Mouse (Mus musculus) E14TG2a.4 (cell line): ENCODE results near the gene Krtap13.

ENCODE experiments used
- H3K27me3 ChIP-seq: 2 replicates; pipeline ENCODE4 v1.6.1; 2014; ENCODE audit warnings: low read length, control low read depth; ENCODE audit not compliant: insufficient read depth
- H3K36me3 ChIP-seq: 2 replicates; pipeline ENCODE4 v1.6.1; 2014; ENCODE audit warnings: low read length, control low read depth; ENCODE audit not compliant: insufficient read depth
- H3K4me1 ChIP-seq: replicated peaks from 2 replicates; pipeline ENCODE4 v1.6.1; 2014; ENCODE audit warnings: low read depth, low read length, control low read depth
- H3K4me3 ChIP-seq: replicated peaks from 2 replicates; pipeline ENCODE4 v1.5.1; 2014; ENCODE audit warnings: mild to moderate bottlenecking, low read length
- H3K9me3 ChIP-seq: 2 replicates; pipeline ENCODE4 v1.6.1; 2014; ENCODE audit warnings: low read length, control low read depth
- CTCF ChIP-seq: conservative IDR thresholded peaks from 2 replicates; pipeline ENCODE4 v1.5.1; 2014; ENCODE audit warnings: low read length
- NANOG ChIP-seq: IDR thresholded peaks from 2 replicates; pipeline ENCODE4 v1.6.1; 2014; ENCODE audit warnings: borderline replicate concordance, low read length, mixed read lengths
- POU5F1 ChIP-seq: IDR thresholded peaks from 2 replicates; pipeline ENCODE4 v1.6.1; 2014; ENCODE audit warnings: low read length, borderline replicate concordance

Krtap13 gene

GRCm38 (mm10) chr16:88720031-88720430 lies 31.4 kb downstream of the Krtap13 start:
- peaks cover 6% of the 10 kb centered on the region; the same call in 1 of the 2 replicates for H3K27me3 ChIP-seq
- H3K36me3 ChIP-seq, result 0 out of 2 replicates have a peak, but pooled peaks cover 3% of the 10 kb centered on the region
- no peak for TF ChIP-seq POU5F1
- TF ChIP-seq NANOG, result peak; percentile 89
- H3K9me3 ChIP-seq, result peaks cover 9% of the 10 kb centered on the region
- peaks cover 53% of the 10 kb centered on the region for H3K4me1 ChIP-seq
- H3K4me3 ChIP-seq, result no peak overlapping the region

DNA sequence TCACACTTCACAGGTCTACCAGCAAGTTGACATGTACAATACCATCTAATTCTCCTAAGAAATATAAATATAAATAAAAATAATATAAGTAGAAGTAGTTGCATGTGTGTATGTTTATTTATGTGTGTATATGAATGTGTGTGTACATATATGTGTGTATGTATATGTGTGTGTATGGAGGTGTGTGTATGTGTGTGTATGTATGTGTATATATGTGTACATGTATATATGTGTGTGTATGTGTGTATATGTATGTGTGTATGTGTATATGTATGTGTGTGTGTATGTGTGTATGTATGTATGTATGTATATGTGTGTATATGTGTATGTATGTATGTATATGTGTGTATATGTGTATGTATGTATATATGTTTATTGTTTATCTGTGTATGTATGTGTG lies 34.9 kb downstream of the Krtap13 start:
- TF ChIP-seq POU5F1 (no peak), NANOG (no peak), CTCF (no peak)
- Histone ChIP-seq H3K4me3 (no peak overlapping the region), H3K4me1 (peaks cover 35% of the 10 kb centered on the region), H3K27me3 (peaks cover 3% of the 10 kb centered on the region; the same call in 1 of the 2 replicates), H3K36me3 (0 out of 2 replicates have a peak, but pooled peaks cover 3% of the 10 kb centered on the region), H3K9me3 (peaks cover 25% of the 10 kb centered on the region)

GRCm38 (mm10) chr16:88711245-88711644 lies 40.2 kb downstream of the Krtap13 start:
- Histone ChIP-seq H3K4me3 (no peak overlapping the region), H3K36me3 (no peaks in the 10 kb centered on the region), H3K27me3 (peaks cover 5% of the 10 kb centered on the region), H3K9me3 (peaks cover 23% of the 10 kb centered on the region), H3K4me1 (no peaks in the 10 kb centered on the region)
- peak; percentile 22; the same call in 1 of the 2 replicates for TF ChIP-seq CTCF
- TF ChIP-seq NANOG, result no peak
- TF ChIP-seq POU5F1, result no peak

GRCm38 (mm10) chr16:88710757-88711156 lies 40.7 kb downstream of the Krtap13 start:
- H3K9me3 ChIP-seq, result peaks cover 23% of the 10 kb centered on the region
- no peaks in the 10 kb centered on the region for H3K4me1 ChIP-seq
- no peaks in the 10 kb centered on the region for H3K36me3 ChIP-seq
- no peak for TF ChIP-seq NANOG
- no peak for TF ChIP-seq CTCF
- no peak for TF ChIP-seq POU5F1
- H3K27me3 ChIP-seq, result peaks cover 5% of the 10 kb centered on the region
- no peak overlapping the region for H3K4me3 ChIP-seq

DNA sequence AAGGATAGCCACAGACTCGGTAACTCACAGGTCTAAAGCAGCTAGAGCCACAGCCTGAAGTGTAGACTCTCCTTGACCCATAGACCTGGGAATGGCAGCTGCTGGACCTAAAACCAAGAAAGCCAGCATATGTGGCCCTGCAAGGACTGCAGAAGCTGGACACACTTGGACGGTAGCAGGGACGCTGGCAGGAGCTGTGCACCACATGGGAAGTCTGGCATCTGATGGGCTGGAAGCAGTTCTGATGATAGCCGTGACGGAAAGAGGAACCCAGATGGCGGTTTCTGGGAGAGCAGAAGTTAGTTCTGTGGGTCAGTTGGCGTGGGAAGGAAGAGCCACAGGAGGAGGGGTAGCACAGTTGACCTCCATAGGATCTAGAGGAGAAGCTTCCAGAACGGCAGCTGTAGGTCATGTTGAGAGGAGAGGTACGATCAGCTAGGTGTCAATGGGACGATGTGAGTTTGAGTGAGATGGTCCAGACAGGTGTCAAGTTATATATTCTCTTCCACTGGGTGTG lies 43.9 kb downstream of the Krtap13 start, which contains the start of gene 2310061N02Rik:
TSS of gene 2310061N02Rik (minus strand) at position 467 of the 517 bp plus-strand sequence.
- H3K36me3 ChIP-seq, result no peaks in the 10 kb centered on the region
- TF ChIP-seq NANOG (no peak), POU5F1 (no peak), CTCF (no peak)
- H3K4me3 ChIP-seq, result no peak within 1 kb of the TSS
- H3K4me1 ChIP-seq, result no peaks in the 10 kb centered on the region
- H3K27me3 ChIP-seq, result peaks cover 5% of the 10 kb centered on the region
- H3K9me3 ChIP-seq, result peaks cover 4% of the 10 kb centered on the region; the same call in 1 of the 2 replicates

DNA sequence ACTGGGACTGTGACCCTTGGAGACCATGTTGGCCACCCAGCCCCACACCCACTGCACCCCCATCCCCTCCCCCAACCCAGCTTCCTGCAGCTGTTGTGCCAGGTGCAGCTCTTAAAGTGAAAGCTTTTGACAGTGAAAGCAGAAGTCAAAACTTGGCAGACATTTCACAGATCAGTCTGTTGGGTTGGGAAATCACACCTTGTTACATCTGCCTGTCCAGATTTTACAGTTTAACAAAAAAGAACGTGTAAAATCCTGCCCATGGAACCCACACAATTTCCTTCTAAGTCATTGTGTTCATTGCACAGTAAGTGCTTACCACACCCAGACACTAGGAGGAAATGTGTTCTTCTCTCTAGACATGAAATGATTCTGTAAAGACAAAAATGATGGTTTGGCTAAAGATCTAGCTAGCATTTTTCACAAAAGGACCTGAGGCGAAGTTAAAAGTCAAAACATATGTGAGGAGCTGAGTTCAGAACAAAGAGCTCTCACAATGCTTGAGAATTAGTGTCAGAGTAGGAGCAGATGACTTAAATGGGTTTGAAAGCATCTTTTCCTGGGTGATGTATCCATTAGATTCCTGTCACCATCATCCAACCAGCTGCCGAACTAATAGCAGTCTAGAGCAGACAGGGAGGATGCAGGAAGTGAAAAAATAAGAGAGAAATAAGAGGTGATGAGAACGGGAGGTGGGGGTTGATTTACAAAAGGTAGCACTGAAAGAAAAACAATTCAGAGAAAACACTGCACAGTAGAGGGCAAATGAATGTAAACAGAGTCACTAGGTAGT lies 50.2 kb downstream of the Krtap13 start:
- H3K27me3 ChIP-seq, result no peaks in the 10 kb centered on the region
- H3K4me1 ChIP-seq, result peaks cover 4% of the 10 kb centered on the region; the same call in 1 of the 2 replicates
- H3K9me3 ChIP-seq, result no peaks in the 10 kb centered on the region
- no peak overlapping the region for H3K4me3 ChIP-seq
- no peaks in the 10 kb centered on the region for H3K36me3 ChIP-seq
- TF ChIP-seq POU5F1 (no peak), CTCF (no peak), NANOG (no peak)
